Mouse (Mus musculus) forebrain, embryonic 11.5 days (tissue): ENCODE data around the gene Nova1. TPM values are rescaled to one million over a fixed set of nuclear protein-coding genes. Genes with fewer than 3 reads are reported as not detected.
A peak's percentile ranks its signal among the peaks of the same experiment; 100 is the strongest.

Experiments
- ATAC-seq: fragments of 200-750 bp; cut with Nextera tagmentation; replicated peaks from 2 replicates; pipeline ENCODE4 v1.8.0; 2017; ENCODE audit warnings: moderate TSS enrichment; ENCODE audit not compliant: low FRiP score
- DNase-seq: peaks from one replicate; pipeline ENCODE4 v3.0.0-alpha.2; 2017; ENCODE audit warnings: low spot score
- H3K27ac ChIP-seq: fragments of 300-500 bp; sonication (generic); 2 replicates; pipeline ENCODE4 v1.5.1; 2014; ENCODE audit warnings: low read depth, low read length
- H3K27me3 ChIP-seq: fragments of 300-500 bp; sonication (generic); 2 replicates; pipeline ENCODE4 v1.6.1; 2014; ENCODE audit warnings: mild to moderate bottlenecking, low read length, mixed read lengths; ENCODE audit not compliant: control insufficient read depth, insufficient read depth
- H3K36me3 ChIP-seq: fragments of 300-500 bp; sonication (generic); 2 replicates; pipeline ENCODE4 v1.6.1; 2014; ENCODE audit warnings: mild to moderate bottlenecking, low read length, moderate library complexity, mixed read lengths; ENCODE audit not compliant: control insufficient read depth, insufficient read depth
- H3K4me1 ChIP-seq: fragments of 300-500 bp; sonication (generic); replicated peaks from 2 replicates; pipeline ENCODE4 v1.6.1; 2014; ENCODE audit warnings: low read length, mixed read lengths; ENCODE audit not compliant: control insufficient read depth, insufficient read depth
- H3K4me2 ChIP-seq: fragments of 300-500 bp; sonication (generic); 2 replicates; pipeline ENCODE4 v1.6.1; 2014; ENCODE audit warnings: low read depth, mild to moderate bottlenecking, low read length, moderate library complexity, mixed read lengths; ENCODE audit not compliant: severe bottlenecking
- H3K4me3 ChIP-seq: fragments of 300-500 bp; sonication (generic); 2 replicates; pipeline ENCODE4 v1.5.1; 2014; ENCODE audit warnings: low read depth, low read length
- H3K9ac ChIP-seq: fragments of 300-500 bp; sonication (generic); 2 replicates; pipeline ENCODE4 v1.6.1; 2014; ENCODE audit warnings: low read length
- H3K9me3 ChIP-seq: fragments of 300-500 bp; sonication (generic); 2 replicates; pipeline ENCODE4 v1.6.1; 2016; ENCODE audit warnings: low read length, mixed read lengths; ENCODE audit not compliant: control insufficient read depth
- WGBS: fragments of 180-500 bp; shearing (Covaris S2); extraction: QIAGEN DNeasy Blood & Tissue Kit; methylation state at CpG from one replicate; pipeline ENCODE4 v1.1.7; 2014; 5-methylcytosine and 5-hydroxymethylcytosine counted together
- polyA plus RNA-seq: library from polyadenylated mRNA; unstranded; fragments of >200 nt; fragmentation: Nextera tagmentation; extraction: Ambion mirVana; gene quantifications from 2 replicates; pipeline ENCODE4 v1.2.1, GENCODE M21; 2014

Nova1 gene
- polyA plus RNA-seq, 1 experiment from 2014 or later, result 21.1 TPM

DNA sequence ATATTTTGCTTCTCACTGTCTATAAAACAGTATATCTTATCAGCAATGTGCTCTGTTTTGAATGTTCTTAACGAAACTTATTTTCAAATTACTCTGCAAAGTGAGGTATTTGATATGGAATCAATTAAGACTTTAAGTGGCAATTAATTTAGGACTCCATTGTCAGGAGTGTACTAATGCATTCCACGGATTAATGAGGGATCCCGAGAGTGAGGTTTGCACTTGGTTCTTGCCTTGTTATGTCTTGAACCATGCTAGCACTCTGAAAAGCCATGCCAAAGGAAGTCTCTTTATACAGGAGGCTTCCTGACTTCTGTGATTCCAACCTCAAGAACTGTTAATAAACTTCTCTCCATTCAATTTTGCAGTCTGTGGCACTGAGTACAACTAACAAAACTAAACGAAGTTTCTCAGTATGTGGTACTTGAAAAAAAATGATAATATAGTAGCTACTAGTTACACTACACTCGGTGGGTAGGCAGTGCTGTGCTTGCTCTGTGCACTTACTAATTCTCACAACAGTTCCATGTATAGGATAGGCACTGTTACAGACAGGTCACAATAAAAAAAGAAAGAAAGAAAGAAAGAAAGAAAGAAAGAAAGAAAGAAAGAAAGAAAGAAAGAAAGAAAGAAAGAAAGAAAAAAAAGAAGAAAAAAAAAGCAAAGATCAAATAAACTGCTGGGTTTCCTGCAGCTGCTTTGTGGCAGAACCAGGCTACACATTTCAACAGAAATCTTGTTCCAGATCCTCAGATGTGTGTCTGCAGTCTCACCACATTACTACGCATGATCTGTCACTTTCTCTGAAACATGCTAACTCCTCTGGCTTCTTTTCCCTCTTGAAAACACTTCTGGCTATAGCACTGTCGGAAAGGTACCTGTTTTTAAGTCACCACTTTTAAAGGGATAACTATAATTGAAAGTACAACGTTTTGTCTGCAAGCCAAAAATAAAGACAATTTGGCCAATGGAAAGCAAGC, 36.1 kb downstream of the Nova1 start:
- Histone ChIP-seq H3K9me3 (no peaks in the 10 kb centered on the region), H3K9ac (no peak overlapping the region), H3K4me1 (no peaks in the 10 kb centered on the region), H3K4me2 (no peak overlapping the region), H3K36me3 (no peaks in the 10 kb centered on the region), H3K27ac (no peak overlapping the region), H3K4me3 (no peak overlapping the region), H3K27me3 (no peaks in the 10 kb centered on the region)
- DNase-seq (no peak), ATAC-seq (peak; percentile 71; the same call in 1 of the 2 replicates)
- WGBS, result 45% methylated on average over 8 of the region's 8 CpGs

DNA sequence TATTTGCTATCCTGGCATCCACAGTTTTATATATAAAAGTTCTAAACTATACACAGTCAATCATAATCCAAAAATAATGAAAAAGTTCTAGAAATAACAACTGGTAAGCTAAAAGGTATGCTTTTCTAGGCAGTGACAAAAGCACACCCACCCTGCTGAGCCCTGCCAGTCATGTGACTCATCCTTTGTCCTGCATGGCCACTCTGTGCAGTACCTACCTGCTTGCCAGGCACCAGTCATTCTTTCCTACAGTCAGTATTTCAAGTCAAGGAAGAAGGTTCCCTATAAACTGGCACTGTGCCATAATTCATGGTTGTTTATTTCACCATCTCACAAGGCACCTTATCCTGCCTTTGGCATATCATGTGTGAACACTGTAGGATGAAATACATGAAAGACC, 37.2 kb downstream of the Nova1 start:
- Histone ChIP-seq H3K9ac (no peak overlapping the region), H3K4me3 (no peak overlapping the region), H3K27me3 (no peaks in the 10 kb centered on the region), H3K36me3 (no peaks in the 10 kb centered on the region), H3K4me2 (no peak overlapping the region), H3K27ac (no peak overlapping the region), H3K4me1 (no peaks in the 10 kb centered on the region), H3K9me3 (no peaks in the 10 kb centered on the region)
- ATAC-seq (peak; percentile 71; the same call in 1 of the 2 replicates), DNase-seq (no peak)

GRCm38 (mm10) chr12:46780983-46781382, 37.7 kb downstream of the Nova1 start:
- Histone ChIP-seq H3K36me3 (no peaks in the 10 kb centered on the region), H3K27me3 (no peaks in the 10 kb centered on the region), H3K4me1 (no peaks in the 10 kb centered on the region), H3K9me3 (no peaks in the 10 kb centered on the region), H3K4me2 (no peak overlapping the region), H3K27ac (no peak overlapping the region), H3K4me3 (no peak overlapping the region), H3K9ac (no peak overlapping the region)
- WGBS, result 86% methylated on average over 2 of the region's 2 CpGs
- ATAC-seq, result no peak
- DNase-seq, result no peak

DNA sequence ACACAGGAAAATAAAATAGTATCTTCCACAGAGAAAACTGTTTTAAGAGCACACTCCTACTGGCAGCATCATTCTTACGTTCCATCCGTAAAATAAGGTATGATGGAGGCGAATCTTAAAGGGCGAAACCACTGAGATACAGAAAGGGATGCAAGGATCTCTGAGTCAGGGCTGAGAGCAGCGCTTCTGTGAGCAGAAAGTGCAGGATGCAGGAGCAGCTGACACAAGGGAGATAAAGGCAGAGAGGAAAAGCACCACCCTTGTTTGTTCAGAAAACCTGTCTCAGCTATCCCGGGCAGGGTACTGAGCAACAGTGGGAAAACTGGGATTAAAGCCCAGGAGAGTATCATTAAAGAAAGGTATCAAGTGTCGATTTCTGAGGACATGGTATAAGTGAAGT, 59.3 kb downstream of the Nova1 start:
- no peaks in the 10 kb centered on the region for H3K9me3 ChIP-seq
- no peaks in the 10 kb centered on the region; the same call in 1 of the 2 replicates for H3K4me1 ChIP-seq
- no peak overlapping the region for H3K27ac ChIP-seq
- H3K27me3 ChIP-seq, result no peaks in the 10 kb centered on the region
- ATAC-seq, result no peak
- H3K4me2 ChIP-seq, result no peak overlapping the region
- H3K9ac ChIP-seq, result no peak overlapping the region
- DNase-seq, result no peak
- no peak overlapping the region for H3K4me3 ChIP-seq
- H3K36me3 ChIP-seq, result no peaks in the 10 kb centered on the region
- 70% methylated on average over 7 of the region's 7 CpGs for WGBS

DNA sequence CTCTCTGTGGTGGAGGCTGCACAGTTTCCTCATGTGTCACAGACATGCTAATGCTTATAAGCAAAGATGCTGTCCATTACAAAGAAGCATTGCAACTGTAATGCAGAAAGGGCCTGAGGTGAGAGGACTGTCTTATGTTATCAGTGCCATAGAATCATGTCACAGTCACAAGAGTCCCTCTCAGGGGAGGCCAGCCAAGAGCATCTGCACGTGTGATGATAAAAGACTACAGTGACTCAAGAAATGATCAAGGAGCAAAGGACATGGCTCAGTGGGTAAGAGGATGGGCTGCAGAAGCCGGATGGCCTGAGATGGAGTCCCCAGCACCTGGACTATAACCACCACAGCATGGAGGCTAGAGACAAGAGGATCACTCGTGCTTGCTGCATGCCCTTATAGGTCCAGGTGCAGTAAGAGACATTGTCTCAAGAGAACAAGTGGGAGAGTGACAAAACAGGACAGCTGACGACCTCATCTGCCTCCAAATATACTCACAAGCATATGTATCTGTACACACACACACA, 64.3 kb downstream of the Nova1 start:
- Histone ChIP-seq H3K27ac (no peak overlapping the region), H3K4me2 (no peak overlapping the region), H3K9me3 (no peaks in the 10 kb centered on the region), H3K36me3 (no peaks in the 10 kb centered on the region), H3K9ac (no peak overlapping the region), H3K27me3 (no peaks in the 10 kb centered on the region), H3K4me1 (peaks cover 2% of the 10 kb centered on the region; the same call in 1 of the 2 replicates), H3K4me3 (no peak overlapping the region)
- ATAC-seq (no peak), DNase-seq (no peak)
- 70% methylated on average over 4 of the region's 4 CpGs for WGBS

DNA sequence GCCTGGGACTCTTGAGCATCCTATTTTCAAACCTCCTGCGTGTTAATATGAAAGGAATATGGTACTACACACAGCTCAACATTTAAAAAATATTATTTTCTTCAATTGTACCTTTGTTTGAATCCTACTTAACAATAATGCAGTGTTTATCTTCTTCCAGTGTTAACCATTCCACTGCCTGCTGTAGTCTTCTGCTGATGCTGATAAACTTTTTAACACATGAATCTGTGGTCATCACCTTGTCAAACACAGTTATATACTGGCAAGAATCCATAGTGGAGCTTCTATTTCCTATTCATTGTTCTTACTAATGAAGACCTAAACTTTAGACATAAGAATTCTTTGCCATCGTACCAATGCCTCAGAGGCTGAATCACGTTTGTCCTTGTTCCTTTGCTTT, 65.6 kb downstream of the Nova1 start:
- Histone ChIP-seq H3K4me2 (no peak overlapping the region), H3K9ac (no peak overlapping the region), H3K4me3 (no peak overlapping the region), H3K27me3 (no peaks in the 10 kb centered on the region), H3K36me3 (no peaks in the 10 kb centered on the region), H3K4me1 (0 out of 2 replicates have a peak, but pooled peaks cover 2% of the 10 kb centered on the region), H3K27ac (no peak overlapping the region), H3K9me3 (no peaks in the 10 kb centered on the region)
- DNase-seq, result no peak
- WGBS, result 59% methylated on average over 3 of the region's 3 CpGs
- no peak for ATAC-seq

GRCm38 (mm10) chr12:46733261-46733660, 85.5 kb downstream of the Nova1 start:
- no peaks in the 10 kb centered on the region for H3K27me3 ChIP-seq
- H3K27ac ChIP-seq, result no peak overlapping the region
- ATAC-seq (no peak), DNase-seq (no peak)
- no peaks in the 10 kb centered on the region for H3K4me1 ChIP-seq
- H3K36me3 ChIP-seq, result no peaks in the 10 kb centered on the region
- no peak overlapping the region for H3K4me2 ChIP-seq
- no peaks in the 10 kb centered on the region for H3K9me3 ChIP-seq
- H3K9ac ChIP-seq, result no peak overlapping the region
- H3K4me3 ChIP-seq, result no peak overlapping the region

DNA sequence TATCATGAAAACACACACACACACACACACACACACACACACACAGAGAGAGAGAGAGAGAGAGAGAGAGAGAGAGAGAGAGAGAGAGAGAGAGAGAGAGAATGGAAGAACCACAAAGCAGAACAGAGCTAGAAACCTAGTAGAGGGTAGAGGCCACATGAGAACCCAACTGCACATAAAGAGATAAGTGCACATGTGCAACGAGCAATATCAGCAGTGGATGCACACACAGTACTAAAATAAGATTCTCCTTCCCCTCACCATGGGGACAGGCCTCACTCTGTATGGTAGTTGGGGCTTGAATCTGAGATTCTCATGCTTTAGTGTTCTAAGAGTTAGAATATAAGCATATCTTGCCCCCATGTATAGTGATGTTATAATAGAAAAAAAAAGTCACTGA, 86.8 kb downstream of the Nova1 start:
- WGBS, result 82% methylated on average over 1 of the region's 1 CpGs
- DNase-seq (no peak), ATAC-seq (no peak)
- H3K27ac ChIP-seq, result no peak overlapping the region
- H3K9ac ChIP-seq, result no peak overlapping the region
- no peaks in the 10 kb centered on the region for H3K27me3 ChIP-seq
- H3K4me1 ChIP-seq, result no peaks in the 10 kb centered on the region
- H3K4me3 ChIP-seq, result no peak overlapping the region
- H3K9me3 ChIP-seq, result no peaks in the 10 kb centered on the region
- H3K36me3 ChIP-seq, result no peaks in the 10 kb centered on the region
- H3K4me2 ChIP-seq, result no peak overlapping the region
